Mouse (Mus musculus) natural killer cell, adult 2 months (primary cell): ENCODE data around the gene Utp3.
A peak's percentile ranks its signal among the peaks of the same experiment; 100 is the strongest.
"Not testable (repeated sequence)": the region's sequence is repeated elsewhere in the genome, so short reads cannot be mapped to it uniquely, and the experiment has no call there.

Source experiments
- DNase-seq, 2 experiments: peaks; one replicate each; pipeline ENCODE4 v3.0.0; 2022; ENCODE audit warnings: low spot score in 2 of 2

Utp3 gene

GRCm38 (mm10) chr5:88554086-88554886 lies at the start of gene Utp3:
TSS of gene Utp3 (plus strand) at chr5:88554462.
- peak; percentile 90 to 94 for DNase-seq

- DNase-seq, result no peak
Measured at GRCm38 (mm10) chr5:88508555-88508954, 45.7 kb upstream of the Utp3 start.

- no peak for DNase-seq
Measured at GRCm38 (mm10) chr5:88508990-88509389, 45.3 kb upstream of the Utp3 start.

- DNase-seq, result peak in 1 of 2 experiments; percentile 17
Measured at GRCm38 (mm10) chr5:88519232-88519631, 35.0 kb upstream of the Utp3 start.

- no peak for DNase-seq
Measured at GRCm38 (mm10) chr5:88527657-88528056, 26.6 kb upstream of the Utp3 start, which contains the start of gene Jchain. TSS of gene Jchain (minus strand) at chr5:88527891.

GRCm38 (mm10) chr5:88530908-88531307 lies 23.4 kb upstream of the Utp3 start:
- DNase-seq, result no peak

GRCm38 (mm10) chr5:88534697-88535096 lies 19.6 kb upstream of the Utp3 start:
- no peak for DNase-seq

- DNase-seq, result no peak
Measured at GRCm38 (mm10) chr5:88540845-88541244, 13.4 kb upstream of the Utp3 start.

GRCm38 (mm10) chr5:88542651-88543282 lies 11.5 kb upstream of the Utp3 start:
- DNase-seq, result peak in 1 of 2 experiments; percentile 20

- not testable (repeated sequence) for DNase-seq
Measured at GRCm38 (mm10) chr5:88544411-88544810, 9.9 kb upstream of the Utp3 start.

- DNase-seq, result no peak
Measured at GRCm38 (mm10) chr5:88545536-88545935, 8.7 kb upstream of the Utp3 start.

- DNase-seq, result no peak
Measured at GRCm38 (mm10) chr5:88553271-88554085, 784 bp upstream of the Utp3 start.

- no peak for DNase-seq
Measured at GRCm38 (mm10) chr5:88558991-88559390, 4.7 kb downstream of the Utp3 start.

GRCm38 (mm10) chr5:88561080-88561814 lies 7.0 kb downstream of the Utp3 start:
- no peak for DNase-seq

- no peak for DNase-seq
Measured at GRCm38 (mm10) chr5:88562863-88563780, 8.9 kb downstream of the Utp3 start.

- peak; percentile 58 to 75 for DNase-seq
Measured at GRCm38 (mm10) chr5:88564501-88565147, 10.4 kb downstream of the Utp3 start, which contains the start of gene Rufy3. TSS of gene Rufy3 (plus strand) at chr5:88565040.

- DNase-seq, result peak; percentile 12 to 13
Measured at GRCm38 (mm10) chr5:88565148-88566033, 11.1 kb downstream of the Utp3 start.

- no peak for DNase-seq
Measured at GRCm38 (mm10) chr5:88566034-88566841, 12.0 kb downstream of the Utp3 start.
